Mouse (Mus musculus) MEL (cell line): ENCODE measurements around the gene Abca5.

Experiments used
- CTCF ChIP-seq, 3 experiments: IDR thresholded peaks in 2 of 3; conservative IDR thresholded peaks in 1 of 3; 2 replicates each; pipeline ENCODE4 v1.5.1; 2011 to 2012; ENCODE audit warnings: low read length in 3 of 3, low read depth in 2 of 3, mild to moderate bottlenecking in 2 of 3, improper control_type of control experiment in 1 of 3, inconsistent platforms in 1 of 3, mixed read lengths in 1 of 3, moderate library complexity in 1 of 3; ENCODE audit not compliant: control insufficient read depth in 1 of 3, insufficient read depth in 1 of 3, poor library complexity in 1 of 3, severe bottlenecking in 1 of 3
- MEF2A ChIP-seq: IDR thresholded peaks from 2 replicates; pipeline ENCODE4 v1.6.1; 2014; ENCODE audit warnings: low read depth, mild to moderate bottlenecking, inconsistent platforms, low read length, improper control_type of control experiment; ENCODE audit not compliant: poor library complexity, insufficient replicate concordance, severe bottlenecking; ENCODE audit errors: extremely low read depth
- ZMIZ1 ChIP-seq: IDR thresholded peaks from 2 replicates; pipeline ENCODE4 v1.6.1; 2012; ENCODE audit warnings: low read depth, mild to moderate bottlenecking, inconsistent platforms, low read length, improper control_type of control experiment, moderate library complexity

DNA sequence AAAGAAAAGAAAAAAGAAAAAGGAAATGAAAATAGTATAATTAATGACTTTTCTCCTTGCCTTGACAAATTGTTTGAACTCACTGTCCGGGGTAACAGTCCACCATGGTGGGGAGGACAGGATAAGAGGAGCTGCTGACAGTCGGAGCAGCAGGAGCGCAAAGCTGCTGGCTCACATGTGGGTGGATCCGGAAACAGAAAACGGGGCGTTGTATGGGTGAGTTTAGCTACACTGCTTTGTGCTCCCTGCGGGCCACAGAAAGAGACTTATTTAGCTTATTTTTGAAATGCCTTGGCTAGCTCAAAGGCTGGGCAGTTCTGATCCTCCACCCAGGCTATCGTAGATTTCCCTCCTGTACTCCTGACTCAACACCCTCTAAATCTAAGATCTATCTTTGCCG lies 16.7 kb upstream of the Abca5 start:
- no peak for TF ChIP-seq ZMIZ1
- no peak for TF ChIP-seq MEF2A
- no peak for TF ChIP-seq CTCF (IDR thresholded peaks at IDR 0.05 in 2 of 3, conservative IDR thresholded peaks at IDR 0.05 in 1 of 3; ENCODE audit: control insufficient read depth in 1 of 3, insufficient read depth in 1 of 3, low read depth in 2 of 3, low read length in 3 of 3, poor library complexity in 1 of 3, severe bottlenecking in 1 of 3)
